Mouse (Mus musculus) ES-Bruce4 (cell line): ENCODE measurements around the gene Rbm7. TPM values are rescaled to one million over a fixed set of nuclear protein-coding genes. Genes with fewer than 3 reads are reported as not detected.
A peak's percentile ranks its signal among the peaks of the same experiment; 100 is the strongest.
"Not testable (repeated sequence)": the region's sequence is repeated elsewhere in the genome, so short reads cannot be mapped to it uniquely, and the experiment has no call there.

Experiments used
- H3K27ac ChIP-seq: 2 replicates; pipeline ENCODE4 v1.5.1; 2012; ENCODE audit warnings: low read length, inconsistent platforms; ENCODE audit not compliant: insufficient read depth
- H3K27me3 ChIP-seq: 2 replicates; pipeline ENCODE4 v1.6.1; 2012; ENCODE audit warnings: mild to moderate bottlenecking, low read length, inconsistent platforms; ENCODE audit not compliant: control insufficient read depth, poor library complexity, insufficient read depth, severe bottlenecking
- H3K36me3 ChIP-seq: 2 replicates; pipeline ENCODE4 v1.6.1; 2012; ENCODE audit warnings: inconsistent platforms, mild to moderate bottlenecking, low read length, moderate library complexity; ENCODE audit not compliant: control insufficient read depth, poor library complexity, insufficient read depth, severe bottlenecking
- H3K4me1 ChIP-seq: one replicate; pipeline ENCODE4 v1.8.1; 2011; ENCODE audit warnings: low read length; ENCODE audit not compliant: control insufficient read depth, insufficient read depth
- H3K4me3 ChIP-seq: 2 replicates; pipeline ENCODE4 v1.5.1; 2011; ENCODE audit warnings: low read depth, mild to moderate bottlenecking, low read length
- H3K9ac ChIP-seq: 2 replicates; pipeline ENCODE4 v1.6.1; 2012; ENCODE audit warnings: low read depth, mild to moderate bottlenecking, inconsistent platforms; ENCODE audit not compliant: poor library complexity, severe bottlenecking
- H3K9me3 ChIP-seq: replicated peaks from 2 replicates; pipeline ENCODE4 v1.6.1; 2012; ENCODE audit warnings: mild to moderate bottlenecking, low read length, inconsistent platforms; ENCODE audit not compliant: control insufficient read depth, poor library complexity, insufficient read depth, severe bottlenecking
- CTCF ChIP-seq: IDR thresholded peaks from one replicate; pipeline ENCODE4 v1.8.1; 2011; ENCODE audit warnings: low read depth, low read length
- EP300 ChIP-seq: IDR thresholded peaks from 2 replicates; pipeline ENCODE4 v1.6.1; 2011; ENCODE audit warnings: low read depth, low read length; ENCODE audit not compliant: insufficient read depth
- POLR2A ChIP-seq: IDR thresholded peaks from one replicate; pipeline ENCODE4 v1.8.1; 2011; ENCODE audit warnings: low read length; ENCODE audit not compliant: insufficient read depth
- polyA plus RNA-seq: library from polyadenylated mRNA; stranded (reverse); fragments of >200 nt; gene quantifications from 2 replicates; pipeline ENCODE4 v1.2.4, GENCODE M21; 2011; ENCODE audit warnings: low read depth; ENCODE audit not compliant: missing spikeins, insufficient read depth, insufficient read length

Gene Rbm7
- polyA plus RNA-seq, 1 experiment: 61.6 TPM

DNA sequence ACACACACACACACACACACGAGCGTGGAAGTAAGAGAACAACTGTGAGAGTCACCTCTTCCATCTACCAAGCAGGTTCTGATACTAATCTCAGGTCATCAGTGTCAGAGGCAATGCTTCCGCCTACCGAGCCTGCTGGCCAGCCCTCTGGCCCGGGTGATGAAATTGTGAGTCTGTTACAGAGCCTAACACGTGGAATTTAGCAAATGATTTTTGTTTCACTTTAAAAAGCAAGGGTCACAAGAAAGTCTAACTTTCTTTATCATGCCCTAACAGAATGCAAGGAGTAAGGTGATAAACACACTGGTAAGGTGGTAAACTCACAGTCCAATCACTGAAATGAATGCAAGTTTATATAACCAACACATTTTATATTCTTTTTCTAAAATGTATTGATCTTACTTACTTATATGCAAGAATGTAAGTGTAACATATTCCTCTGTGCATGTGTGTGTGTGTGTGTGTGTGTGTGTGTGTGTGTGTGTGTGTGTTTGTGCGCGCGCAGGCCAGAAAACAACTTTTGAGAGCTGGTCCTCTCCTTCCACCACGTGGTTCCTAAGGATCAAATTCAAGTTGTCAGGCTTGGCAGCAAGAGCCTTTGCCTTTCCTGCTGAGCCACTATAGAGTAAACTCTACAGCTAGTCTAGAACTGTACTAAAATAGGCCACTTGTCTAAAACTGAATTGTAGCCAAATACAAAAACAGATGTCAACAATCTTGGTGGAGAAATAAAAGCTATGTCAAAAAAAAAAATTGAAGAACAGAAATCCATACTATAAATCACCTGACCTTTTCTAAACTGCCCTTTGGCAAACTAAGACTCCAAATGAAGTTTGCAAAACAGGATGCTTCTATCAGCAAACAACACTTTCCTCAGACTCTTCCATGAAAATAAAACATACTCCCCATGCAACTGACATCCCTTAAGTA is 18.6 kb downstream of the Rbm7 start:
- TF ChIP-seq EP300 (no peak), CTCF (no peak), POLR2A (no peak)
- Histone ChIP-seq H3K9me3 (no peaks in the 10 kb centered on the region), H3K27ac (no peak overlapping the region), H3K4me1 (no peaks in the 10 kb centered on the region), H3K9ac (no peak overlapping the region), H3K36me3 (peaks cover 8% of the 10 kb centered on the region), H3K4me3 (no peak overlapping the region), H3K27me3 (no peaks in the 10 kb centered on the region)

DNA sequence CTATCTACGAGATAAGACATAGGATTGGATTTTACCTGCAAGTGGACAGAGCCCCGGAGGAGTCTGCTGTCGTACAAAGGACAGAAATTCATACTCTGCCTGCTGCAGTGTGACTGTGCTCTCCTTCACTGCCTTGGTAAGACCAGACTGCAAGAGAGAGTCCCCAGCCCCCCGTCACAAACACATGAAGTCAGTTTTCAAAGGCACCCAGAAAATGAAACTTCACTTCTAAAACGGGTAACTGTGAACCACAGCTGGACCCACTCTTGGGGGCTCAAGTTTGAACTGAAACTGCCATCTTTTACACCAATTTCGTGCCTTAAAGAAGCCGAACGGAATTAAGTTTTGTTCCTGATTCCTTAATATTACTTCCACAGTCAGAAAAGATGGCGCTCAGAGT is 20.7 kb downstream of the Rbm7 start:
- Histone ChIP-seq H3K27me3 (no peaks in the 10 kb centered on the region), H3K27ac (no peak overlapping the region), H3K9me3 (no peaks in the 10 kb centered on the region), H3K4me1 (no peaks in the 10 kb centered on the region), H3K36me3 (peaks cover 8% of the 10 kb centered on the region), H3K9ac (no peak overlapping the region), H3K4me3 (no peak overlapping the region)
- no peak for TF ChIP-seq CTCF
- no peak for TF ChIP-seq POLR2A
- TF ChIP-seq EP300: no peak

DNA sequence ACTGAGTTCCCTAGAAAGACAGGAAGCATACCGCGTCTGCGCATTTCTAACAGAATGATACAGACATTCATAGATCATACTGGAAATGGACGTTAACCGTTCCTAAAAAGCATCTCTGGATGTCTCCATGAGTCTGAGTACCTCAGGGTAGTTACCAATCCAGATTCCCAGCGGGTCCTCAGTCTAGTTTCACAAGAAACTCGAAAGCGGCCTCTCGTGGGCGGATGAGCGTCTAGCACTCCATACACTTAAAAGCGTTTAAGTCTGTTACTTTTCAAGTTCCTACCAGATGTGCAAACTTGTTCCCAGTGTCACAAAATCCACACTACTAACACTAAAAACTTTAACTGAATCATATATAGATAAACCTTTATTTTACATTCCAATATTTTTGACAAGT is 22.0 kb downstream of the Rbm7 start:
- Histone ChIP-seq H3K27ac (no peak overlapping the region), H3K9ac (no peak overlapping the region), H3K27me3 (no peaks in the 10 kb centered on the region), H3K4me3 (no peak overlapping the region), H3K4me1 (no peaks in the 10 kb centered on the region), H3K36me3 (peaks cover 10% of the 10 kb centered on the region), H3K9me3 (no peaks in the 10 kb centered on the region)
- TF ChIP-seq POLR2A: no peak
- no peak for TF ChIP-seq CTCF
- TF ChIP-seq EP300: no peak

DNA sequence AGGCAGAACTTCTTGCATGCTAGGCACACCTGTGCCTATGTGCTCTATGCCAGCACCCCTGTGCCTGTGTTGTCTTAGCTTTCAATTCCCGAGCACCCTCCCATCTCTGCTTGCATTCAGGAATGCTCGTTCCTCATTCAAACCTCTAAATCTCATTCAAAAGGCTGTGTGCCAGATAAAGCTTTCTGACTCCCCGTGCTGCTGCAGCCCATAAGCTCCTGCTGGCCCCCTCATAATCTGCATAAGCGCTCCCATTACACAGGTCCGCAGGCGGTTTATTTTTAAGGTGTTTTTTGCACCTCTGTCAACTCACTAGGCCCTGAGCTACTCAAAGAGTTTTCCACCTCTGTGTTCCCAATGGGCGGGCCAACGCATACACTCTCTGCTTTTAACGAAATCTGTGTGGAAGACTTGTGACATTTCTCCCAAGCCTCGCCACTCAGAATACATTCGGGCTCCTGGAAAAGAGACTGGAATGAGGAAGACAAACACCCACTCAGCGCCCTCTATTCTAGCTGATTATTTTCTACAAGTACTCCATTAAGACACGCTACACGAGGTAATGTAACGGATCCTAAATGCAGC is 22.6 kb downstream of the Rbm7 start:
- H3K4me1 ChIP-seq: no peaks in the 10 kb centered on the region
- no peak overlapping the region for H3K9ac ChIP-seq
- no peak for TF ChIP-seq POLR2A
- no peak for TF ChIP-seq EP300
- TF ChIP-seq CTCF: no peak
- H3K9me3 ChIP-seq: no peaks in the 10 kb centered on the region
- 0 out of 2 replicates have a peak overlapping the region, but pooled peaks have one; percentile 18 for H3K27ac ChIP-seq
- H3K4me3 ChIP-seq: no peak overlapping the region
- peaks cover 10% of the 10 kb centered on the region for H3K36me3 ChIP-seq
- no peaks in the 10 kb centered on the region for H3K27me3 ChIP-seq

GRCm38 (mm10) chr9:48467471-48467870 is 27.6 kb downstream of the Rbm7 start:
- H3K9ac ChIP-seq, H3K4me3 ChIP-seq, H3K36me3 ChIP-seq: not testable (repeated sequence)

DNA sequence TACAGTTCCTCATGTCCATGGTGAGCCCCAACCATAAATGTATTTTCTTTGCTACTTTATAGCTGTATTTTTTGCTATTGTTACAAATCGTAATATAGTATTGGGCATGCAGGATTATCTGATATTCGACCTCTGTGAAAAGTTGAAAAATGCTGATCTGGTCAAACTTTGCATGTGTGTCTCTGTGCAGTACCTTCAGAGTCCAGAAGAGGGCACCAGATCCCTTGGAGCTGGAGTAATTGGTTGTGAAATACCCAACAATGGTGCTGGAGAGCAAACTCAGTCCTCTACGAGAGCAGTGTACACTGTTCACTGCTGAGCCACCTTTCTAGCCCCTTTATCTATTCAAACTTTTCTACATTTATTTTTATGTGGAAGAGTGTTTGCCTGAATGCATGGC is 28.3 kb downstream of the Rbm7 start:
- H3K4me1 ChIP-seq: no peaks in the 10 kb centered on the region
- H3K9me3 ChIP-seq: no peaks in the 10 kb centered on the region
- H3K36me3 ChIP-seq: peaks cover 5% of the 10 kb centered on the region
- H3K9ac ChIP-seq: no peak overlapping the region
- no peak overlapping the region for H3K4me3 ChIP-seq
- H3K27me3 ChIP-seq: no peaks in the 10 kb centered on the region
- no peak for TF ChIP-seq EP300
- TF ChIP-seq POLR2A: no peak
- TF ChIP-seq CTCF: peak; percentile 31
- H3K27ac ChIP-seq: no peak overlapping the region

More at GRCm38 (mm10) chr9:48467471-48467870, 27.6 kb downstream of the Rbm7 start:
- H3K27me3 ChIP-seq, H3K4me1 ChIP-seq, H3K27ac ChIP-seq, H3K9me3 ChIP-seq: not testable (repeated sequence)
